Mouse (Mus musculus) kidney, embryonic 15.5 days (tissue): Measurements from ENCODE around the gene Dock9. TPM values are rescaled to one million over a fixed set of nuclear protein-coding genes. Genes with fewer than 3 reads are reported as not detected.

Experiments
- ATAC-seq: fragments of 200-750 bp; cut with Nextera tagmentation; replicated peaks from 2 replicates; pipeline ENCODE4 v1.8.0; 2017; ENCODE audit warnings: moderate TSS enrichment; ENCODE audit not compliant: low FRiP score
- H3K27ac ChIP-seq: fragments of 300-500 bp; sonication (generic); 2 replicates; pipeline ENCODE4 v1.5.1; 2015; ENCODE audit warnings: mild to moderate bottlenecking, inconsistent platforms
- H3K27me3 ChIP-seq: fragments of 300-500 bp; sonication (generic); 2 replicates; pipeline ENCODE4 v1.6.1; 2015; ENCODE audit warnings: inconsistent platforms
- H3K36me3 ChIP-seq: fragments of 300-500 bp; sonication (generic); 2 replicates; pipeline ENCODE4 v1.6.1; 2015; ENCODE audit warnings: inconsistent platforms
- H3K4me1 ChIP-seq: fragments of 300-500 bp; sonication (generic); 2 replicates; pipeline ENCODE4 v1.6.1; 2015; ENCODE audit warnings: inconsistent platforms
- H3K4me2 ChIP-seq: fragments of 300-500 bp; sonication (generic); 2 replicates; pipeline ENCODE4 v1.6.1; 2015; ENCODE audit warnings: moderate library complexity, mild to moderate bottlenecking, inconsistent platforms
- H3K4me3 ChIP-seq: fragments of 300-500 bp; sonication (generic); replicated peaks from 2 replicates; pipeline ENCODE4 v1.5.1; 2015; ENCODE audit warnings: mild to moderate bottlenecking, inconsistent platforms
- H3K9ac ChIP-seq: fragments of 300-500 bp; sonication (generic); 2 replicates; pipeline ENCODE4 v1.6.1; 2015; ENCODE audit warnings: mild to moderate bottlenecking, inconsistent platforms
- H3K9me3 ChIP-seq: fragments of 300-500 bp; sonication (generic); replicated peaks from 2 replicates; pipeline ENCODE4 v1.6.1; 2016; ENCODE audit warnings: inconsistent platforms
- WGBS: fragments of 180-500 bp; shearing (Covaris S2); methylation state at CpG from one replicate; pipeline ENCODE4 v1.1.7; 2015; ENCODE audit warnings: mixed read lengths; 5-methylcytosine and 5-hydroxymethylcytosine counted together
- polyA plus RNA-seq: library from polyadenylated mRNA; unstranded; fragments of >200 nt; fragmentation: Nextera tagmentation; extraction: Ambion mirVana; gene quantifications from 2 replicates; pipeline ENCODE4 v1.2.1, GENCODE M21; 2015

Gene Dock9
- polyA plus RNA-seq, 1 experiment from 2014 or later = 11.1 TPM

DNA sequence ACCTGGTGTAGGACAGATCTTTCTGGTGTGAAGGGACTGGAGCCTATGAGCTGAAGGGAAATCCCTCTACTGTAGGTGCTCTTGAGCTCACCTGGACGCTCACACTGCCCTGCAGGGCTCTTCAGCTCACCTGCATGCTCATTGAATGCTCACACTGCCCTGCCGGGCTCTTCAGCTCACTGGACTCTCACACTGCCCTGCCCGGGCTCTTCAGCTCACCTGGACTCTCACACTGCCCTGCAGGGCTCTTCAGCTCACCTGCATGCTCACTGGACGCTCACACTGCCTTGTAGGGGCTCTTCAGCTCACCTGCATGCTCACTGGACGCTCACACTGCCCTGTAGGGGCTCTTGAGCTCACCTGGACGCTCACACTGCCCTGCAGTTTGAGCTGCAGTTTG, 247.8 kb downstream of the Dock9 start:
- Histone ChIP-seq H3K36me3 (peaks cover 42% of the 10 kb centered on the region), H3K9ac (no peak overlapping the region), H3K27ac (no peak overlapping the region), H3K4me2 (no peak overlapping the region), H3K4me3 (no peak overlapping the region), H3K27me3 (no peaks in the 10 kb centered on the region), H3K4me1 (no peaks in the 10 kb centered on the region), H3K9me3 (no peaks in the 10 kb centered on the region)
- no peak for ATAC-seq
- WGBS = 84% methylated on average over 6 of the region's 6 CpGs

DNA sequence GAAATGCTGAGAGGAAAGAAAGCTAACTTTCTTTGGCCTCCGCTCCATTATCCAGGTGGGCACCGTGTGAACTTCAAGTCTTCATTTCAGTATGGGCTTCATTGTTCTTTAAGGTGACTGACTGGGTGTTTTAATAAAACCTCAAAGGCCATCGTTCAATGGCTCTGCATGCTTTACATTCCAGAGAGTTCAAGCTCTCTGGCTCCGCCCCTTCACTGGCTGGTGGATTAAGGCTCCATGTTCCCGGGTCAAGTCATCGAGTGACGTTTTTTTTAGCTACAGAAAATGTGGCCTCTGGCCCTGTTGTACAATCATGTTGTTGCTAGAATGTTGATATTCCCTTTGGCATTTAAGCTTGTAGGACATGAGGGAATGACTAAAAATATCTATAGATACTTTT, 249.9 kb downstream of the Dock9 start:
- Histone ChIP-seq H3K4me3 (no peak overlapping the region), H3K36me3 (peaks cover 37% of the 10 kb centered on the region), H3K4me2 (no peak overlapping the region), H3K9ac (no peak overlapping the region), H3K4me1 (no peaks in the 10 kb centered on the region), H3K27ac (no peak overlapping the region), H3K9me3 (no peaks in the 10 kb centered on the region), H3K27me3 (no peaks in the 10 kb centered on the region)
- no peak for ATAC-seq
- WGBS = 53% methylated on average over 7 of the region's 7 CpGs

DNA sequence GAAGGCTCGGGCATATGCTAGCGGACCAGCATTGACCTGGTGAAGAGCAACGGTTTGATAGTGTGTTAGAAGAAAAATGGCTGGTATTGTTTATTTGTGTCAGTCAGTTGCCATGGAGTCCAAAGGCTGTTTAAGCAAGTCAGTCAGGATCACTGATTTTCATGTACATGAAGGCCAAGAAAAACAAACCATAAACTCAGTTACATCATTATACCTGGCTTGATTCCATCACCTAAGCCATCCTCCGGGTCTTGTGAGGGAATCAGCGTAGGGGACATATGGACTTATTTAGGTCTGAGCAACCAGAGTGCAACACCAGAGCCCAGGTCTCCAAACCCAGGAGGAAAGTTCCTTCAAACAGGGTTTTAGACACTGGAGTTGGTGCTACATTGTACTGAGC, 251.0 kb downstream of the Dock9 start:
- Histone ChIP-seq H3K4me2 (no peak overlapping the region), H3K4me1 (no peaks in the 10 kb centered on the region), H3K27me3 (no peaks in the 10 kb centered on the region), H3K4me3 (no peak overlapping the region), H3K9ac (no peak overlapping the region), H3K9me3 (no peaks in the 10 kb centered on the region), H3K36me3 (peaks cover 32% of the 10 kb centered on the region), H3K27ac (no peak overlapping the region)
- ATAC-seq = no peak
- WGBS = 77% methylated on average over 5 of the region's 5 CpGs

DNA sequence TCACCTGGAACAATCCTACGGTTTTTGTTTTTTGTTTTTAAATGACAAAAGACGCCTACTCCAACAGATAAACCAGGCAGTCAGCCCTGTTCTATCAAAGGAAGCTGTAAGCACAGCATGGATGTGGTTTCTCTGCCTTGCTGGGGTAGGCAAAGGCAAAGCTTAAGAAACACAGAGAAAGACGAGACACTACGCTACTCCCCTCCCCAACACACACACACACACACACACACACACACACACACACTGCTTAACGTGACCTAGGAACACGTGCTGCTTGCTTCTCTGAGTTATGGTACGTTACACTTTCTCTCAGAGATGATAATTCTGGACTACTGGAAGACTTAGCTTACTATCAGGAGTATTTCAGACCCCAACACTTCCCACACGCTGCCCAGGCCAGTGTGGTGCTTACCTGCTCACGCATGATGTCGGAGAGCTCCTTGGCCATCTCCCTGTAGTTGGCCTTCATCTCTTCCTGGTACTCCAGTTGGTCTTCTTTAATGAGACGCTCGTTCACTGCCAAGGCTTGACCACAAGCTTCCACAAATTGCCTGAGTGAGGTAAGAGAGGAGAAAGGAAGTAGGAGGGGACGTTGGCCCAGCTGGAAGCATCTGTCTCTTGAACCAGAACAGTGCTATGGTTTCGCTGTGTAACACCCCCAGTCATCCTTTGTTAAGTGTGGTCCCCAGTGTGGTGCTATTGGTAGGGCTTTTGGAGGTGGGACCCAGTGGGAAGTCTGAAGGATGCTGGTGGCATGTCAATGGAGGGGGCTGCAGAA, 251.9 kb downstream of the Dock9 start:
- H3K27me3 ChIP-seq = no peaks in the 10 kb centered on the region
- ATAC-seq = no peak
- H3K4me3 ChIP-seq = no peak overlapping the region
- no peak overlapping the region for H3K27ac ChIP-seq
- WGBS = 88% methylated on average over 14 of the region's 14 CpGs
- no peak overlapping the region for H3K9ac ChIP-seq
- H3K9me3 ChIP-seq = no peaks in the 10 kb centered on the region
- H3K4me1 ChIP-seq = no peaks in the 10 kb centered on the region
- peaks cover 36% of the 10 kb centered on the region for H3K36me3 ChIP-seq
- no peak overlapping the region for H3K4me2 ChIP-seq

DNA sequence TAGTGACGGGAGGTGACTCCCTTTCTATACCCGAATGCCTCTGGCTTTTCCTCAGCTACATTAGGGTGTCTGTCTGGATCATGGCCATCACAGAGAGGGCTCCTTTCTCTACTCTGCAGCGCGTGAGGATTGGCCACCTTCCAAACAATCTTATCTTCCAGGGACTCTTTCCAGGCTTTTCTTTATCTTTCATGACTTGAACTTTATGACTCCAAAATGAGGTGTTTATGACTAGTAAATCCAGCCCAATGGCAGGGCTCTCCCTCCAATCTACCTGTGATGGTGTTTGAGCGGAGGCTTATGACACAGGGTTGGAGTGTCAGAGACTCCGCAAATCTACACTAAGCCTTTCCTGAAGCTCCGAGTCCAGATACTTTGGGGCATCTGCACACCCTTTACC, 256.4 kb downstream of the Dock9 start:
- Histone ChIP-seq H3K9ac (no peak overlapping the region), H3K27me3 (no peaks in the 10 kb centered on the region), H3K27ac (no peak overlapping the region), H3K4me2 (no peak overlapping the region), H3K4me3 (no peak overlapping the region), H3K4me1 (no peaks in the 10 kb centered on the region), H3K9me3 (no peaks in the 10 kb centered on the region), H3K36me3 (peaks cover 20% of the 10 kb centered on the region)
- no peak for ATAC-seq
- 79% methylated on average over 7 of the region's 7 CpGs for WGBS

DNA sequence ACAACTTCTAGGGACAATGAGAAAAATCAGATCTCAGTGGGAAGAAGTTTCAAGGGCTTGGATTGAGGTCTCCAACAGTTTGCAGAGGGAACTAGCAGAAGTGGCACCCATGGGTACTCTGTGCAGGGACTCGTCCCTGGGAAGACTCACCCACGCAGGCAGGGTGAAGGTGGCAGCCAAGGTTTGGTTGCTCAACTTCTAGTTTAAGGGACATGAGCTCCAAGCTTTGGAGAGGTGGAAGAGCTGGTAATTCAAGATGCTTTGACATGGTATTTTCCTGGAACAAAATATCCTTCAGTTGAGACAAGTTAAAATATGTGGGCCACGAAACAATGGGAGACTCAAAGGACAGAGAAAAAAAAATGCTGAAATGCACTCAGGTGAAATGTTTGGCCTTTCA, 263.1 kb downstream of the Dock9 start:
- Histone ChIP-seq H3K4me3 (no peak overlapping the region), H3K9me3 (no peaks in the 10 kb centered on the region), H3K27ac (no peak overlapping the region), H3K27me3 (no peaks in the 10 kb centered on the region), H3K4me2 (no peak overlapping the region), H3K9ac (no peak overlapping the region), H3K36me3 (no peaks in the 10 kb centered on the region), H3K4me1 (no peaks in the 10 kb centered on the region)
- 87% methylated on average over 3 of the region's 3 CpGs for WGBS
- no peak for ATAC-seq

DNA sequence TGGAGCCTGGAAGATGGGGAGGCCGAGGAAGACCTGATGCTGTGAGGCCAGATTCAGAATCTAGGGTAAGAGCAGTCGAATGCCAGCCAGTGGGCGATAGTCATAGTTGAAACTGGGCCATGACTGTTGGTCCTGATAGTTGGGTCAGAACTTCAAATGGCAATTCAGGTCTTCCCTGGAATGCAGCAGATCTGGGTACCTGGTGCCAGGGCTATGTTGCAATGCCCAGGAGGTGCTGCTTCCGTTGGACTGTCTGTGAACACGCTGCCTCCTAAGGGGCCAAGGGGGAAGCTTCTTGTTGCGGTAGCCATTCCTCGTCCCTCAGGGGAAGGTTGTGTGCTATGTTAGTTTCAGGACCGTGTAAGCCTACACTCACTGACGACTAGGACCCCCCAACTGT, 266.8 kb downstream of the Dock9 start:
- Histone ChIP-seq H3K9me3 (no peaks in the 10 kb centered on the region), H3K9ac (no peak overlapping the region), H3K27me3 (no peaks in the 10 kb centered on the region), H3K4me3 (no peak overlapping the region), H3K36me3 (no peaks in the 10 kb centered on the region), H3K27ac (no peak overlapping the region), H3K4me2 (no peak overlapping the region), H3K4me1 (no peaks in the 10 kb centered on the region)
- WGBS = 81% methylated on average over 9 of the region's 9 CpGs
- no peak for ATAC-seq

DNA sequence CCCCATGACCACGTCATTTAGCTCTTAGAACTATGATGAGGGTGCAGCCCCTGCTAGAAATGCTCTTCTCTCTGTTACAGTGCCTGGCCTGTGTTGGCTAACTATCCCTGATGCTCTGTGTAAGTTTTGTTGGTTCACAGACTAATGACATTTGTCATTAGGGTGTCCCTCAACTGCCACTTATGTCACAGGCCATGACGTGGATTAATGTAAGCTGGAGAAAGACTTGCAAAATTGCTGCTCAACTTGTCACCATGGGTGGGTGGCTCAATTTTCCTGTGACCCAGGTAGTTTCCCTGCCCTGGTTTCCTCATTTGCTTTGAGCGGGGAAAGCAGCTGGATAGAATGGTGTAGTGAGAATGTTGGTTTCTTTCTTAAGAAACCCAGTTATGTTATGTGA, 269.8 kb downstream of the Dock9 start:
- Histone ChIP-seq H3K4me1 (no peaks in the 10 kb centered on the region), H3K27me3 (no peaks in the 10 kb centered on the region), H3K36me3 (no peaks in the 10 kb centered on the region), H3K4me3 (no peak overlapping the region), H3K27ac (no peak overlapping the region), H3K4me2 (no peak overlapping the region), H3K9ac (no peak overlapping the region), H3K9me3 (no peaks in the 10 kb centered on the region)
- no peak for ATAC-seq
- 85% methylated on average over 3 of the region's 3 CpGs for WGBS

DNA sequence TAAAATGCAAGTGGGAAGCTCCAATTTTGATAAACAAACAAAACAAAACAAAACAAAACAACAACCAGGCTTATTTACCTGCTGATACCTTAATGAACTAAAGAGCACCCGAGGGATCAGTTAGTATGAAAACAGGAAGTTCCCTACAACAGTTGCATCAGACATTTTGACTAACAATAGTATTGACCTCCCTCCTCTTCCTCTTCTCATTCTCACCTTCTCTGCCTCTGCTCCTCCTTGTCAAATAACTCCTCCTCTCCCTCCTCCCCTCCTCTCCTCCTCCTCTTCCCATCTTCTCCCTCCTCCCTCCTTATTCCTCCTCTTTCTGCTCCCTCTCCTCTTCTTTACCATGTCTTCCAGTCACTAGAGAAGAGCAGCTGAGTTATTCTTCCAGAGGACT, 270.4 kb downstream of the Dock9 start:
- no peak overlapping the region for H3K27ac ChIP-seq
- no peaks in the 10 kb centered on the region for H3K27me3 ChIP-seq
- no peaks in the 10 kb centered on the region for H3K36me3 ChIP-seq
- H3K4me2 ChIP-seq = no peak overlapping the region
- H3K9me3 ChIP-seq = no peaks in the 10 kb centered on the region
- no peak for ATAC-seq
- no peak overlapping the region for H3K4me3 ChIP-seq
- WGBS = 73% methylated on average over 1 of the region's 1 CpGs
- no peaks in the 10 kb centered on the region for H3K4me1 ChIP-seq
- no peak overlapping the region for H3K9ac ChIP-seq

DNA sequence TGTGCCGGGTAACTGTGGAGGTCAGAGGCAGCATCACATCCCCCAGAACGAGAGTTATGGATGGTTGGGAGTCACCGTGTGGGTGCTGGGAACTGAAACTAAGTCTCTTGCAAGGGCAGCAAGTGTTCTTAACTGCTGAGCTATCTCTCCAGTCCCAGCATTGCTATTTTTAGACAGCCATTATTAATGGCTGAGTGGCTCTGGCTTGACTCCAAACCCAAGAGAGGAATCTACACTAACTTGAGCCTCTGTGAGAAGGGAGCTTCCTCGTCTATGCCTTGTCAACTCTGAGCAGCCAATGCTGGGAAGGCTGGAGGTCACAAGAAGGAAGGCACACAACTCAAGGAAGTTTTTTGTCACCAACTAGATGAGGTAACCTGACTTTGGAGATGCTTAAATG, 275.9 kb downstream of the Dock9 start:
- H3K4me3 ChIP-seq = no peak overlapping the region
- no peak overlapping the region for H3K9ac ChIP-seq
- peaks cover 10% of the 10 kb centered on the region for H3K4me1 ChIP-seq
- H3K27ac ChIP-seq = no peak overlapping the region
- ATAC-seq = no peak; the same call in 1 of the 2 replicates
- no peak overlapping the region for H3K4me2 ChIP-seq
- H3K9me3 ChIP-seq = no peaks in the 10 kb centered on the region
- 56% methylated on average over 4 of the region's 4 CpGs for WGBS
- no peaks in the 10 kb centered on the region for H3K27me3 ChIP-seq
- no peaks in the 10 kb centered on the region for H3K36me3 ChIP-seq

DNA sequence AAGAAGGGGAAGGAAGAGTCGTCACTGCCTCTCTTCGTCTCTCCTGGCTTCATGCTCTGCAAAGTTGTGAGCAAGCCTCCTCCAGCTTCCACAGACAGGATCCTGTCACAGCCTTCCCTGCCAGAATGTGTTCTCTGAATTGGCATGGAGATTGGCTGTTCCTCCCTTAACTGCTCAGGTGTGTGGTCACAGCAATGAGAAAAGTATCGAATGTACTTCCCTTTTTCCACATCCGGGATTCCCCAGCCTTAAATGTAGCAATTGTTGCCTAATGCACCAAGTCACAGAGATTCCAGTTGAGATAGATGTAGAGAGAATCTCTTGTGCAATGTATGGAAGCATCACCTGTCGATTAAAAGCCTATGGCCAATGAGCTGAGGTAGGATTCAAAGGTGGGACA, 280.8 kb downstream of the Dock9 start:
- no peak for ATAC-seq
- Histone ChIP-seq H3K9ac (no peak overlapping the region), H3K36me3 (no peaks in the 10 kb centered on the region), H3K4me3 (no peak overlapping the region), H3K27me3 (no peaks in the 10 kb centered on the region), H3K4me2 (no peak overlapping the region), H3K27ac (no peak overlapping the region), H3K4me1 (peaks cover 8% of the 10 kb centered on the region), H3K9me3 (no peaks in the 10 kb centered on the region)
- 76% methylated on average over 5 of the region's 5 CpGs for WGBS

DNA sequence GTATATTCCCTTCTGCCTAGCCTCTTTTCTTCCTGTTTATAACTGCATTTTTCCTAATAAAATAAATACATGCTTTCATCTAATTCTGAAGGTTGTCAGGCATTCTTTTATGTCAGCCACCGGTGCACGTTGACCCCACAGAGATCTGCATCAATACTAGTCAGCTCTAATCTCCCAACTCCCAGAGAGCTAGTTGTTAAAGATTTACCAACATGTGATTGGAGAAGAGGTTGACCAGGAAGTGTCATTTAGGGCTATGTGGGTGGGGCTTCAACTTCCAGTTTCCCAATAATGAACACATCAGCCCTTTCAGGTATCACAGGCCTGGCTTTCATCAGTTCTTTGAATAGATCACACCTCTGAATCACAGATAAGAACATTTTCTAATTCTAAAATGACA, 288.7 kb downstream of the Dock9 start:
- no peak overlapping the region for H3K4me3 ChIP-seq
- WGBS = 45% methylated on average over 2 of the region's 2 CpGs

DNA sequence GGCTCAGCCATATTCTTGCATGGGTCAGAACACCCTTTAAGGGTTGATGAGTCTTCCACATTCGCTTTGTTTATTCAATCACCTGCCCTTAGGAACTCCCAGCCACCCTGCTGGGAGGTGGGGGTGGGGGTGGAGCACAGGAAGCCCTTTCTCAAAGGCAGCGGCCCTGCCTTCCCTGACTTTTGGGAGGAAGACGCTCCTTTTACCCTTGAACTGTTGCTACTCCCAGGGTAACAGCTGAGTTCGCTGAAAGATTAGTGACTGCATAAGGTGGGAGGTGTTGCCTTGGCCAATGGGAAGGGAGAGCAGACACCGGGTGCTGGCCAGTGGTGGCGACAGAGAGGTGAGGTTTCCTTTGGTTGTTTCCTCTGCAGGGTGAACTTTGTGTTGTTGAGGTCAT, 291.3 kb downstream of the Dock9 start:
- H3K9ac ChIP-seq = no peak overlapping the region
- H3K4me2 ChIP-seq = no peak overlapping the region
- H3K36me3 ChIP-seq = no peaks in the 10 kb centered on the region
- H3K4me1 ChIP-seq = peaks cover 20% of the 10 kb centered on the region
- H3K9me3 ChIP-seq = no peaks in the 10 kb centered on the region
- 14% methylated on average over 6 of the region's 6 CpGs for WGBS
- 0 out of 2 replicates have a peak, but pooled peaks have one; percentile 50 for ATAC-seq
- peaks cover 32% of the 10 kb centered on the region for H3K27me3 ChIP-seq
- H3K27ac ChIP-seq = no peak overlapping the region
- no peak overlapping the region for H3K4me3 ChIP-seq

More for the DNA sequence above, 288.7 kb downstream of the Dock9 start:
- no peak overlapping the region for H3K9ac ChIP-seq
- no peak overlapping the region for H3K4me2 ChIP-seq
- no peaks in the 10 kb centered on the region for H3K9me3 ChIP-seq
- no peak overlapping the region for H3K27ac ChIP-seq
- ATAC-seq = no peak
- H3K27me3 ChIP-seq = peaks cover 27% of the 10 kb centered on the region
- peaks cover 20% of the 10 kb centered on the region for H3K4me1 ChIP-seq
- no peaks in the 10 kb centered on the region for H3K36me3 ChIP-seq
